Mouse (Mus musculus): ENCODE results near the gene Selplg.

The Selplg gene

GRCm38 (mm10) chr5:113853541-113853940 lies 21.1 kb upstream of the Selplg start:
- DNase-seq: no peak

- no peak for DNase-seq
Observed at GRCm38 (mm10) chr5:113852463-113852862, 20.0 kb upstream of the Selplg start.

GRCm38 (mm10) chr5:113850680-113851230 lies 18.3 kb upstream of the Selplg start:
- DNase-seq: no peak

- DNase-seq: no peak
Observed at GRCm38 (mm10) chr5:113847636-113848035, 15.2 kb upstream of the Selplg start.

- no peak for DNase-seq
Observed at GRCm38 (mm10) chr5:113846656-113847055, 14.2 kb upstream of the Selplg start.

GRCm38 (mm10) chr5:113845627-113846026 lies 13.2 kb upstream of the Selplg start:
- DNase-seq: no peak

GRCm38 (mm10) chr5:113844721-113845120 lies 12.3 kb upstream of the Selplg start:
- peak; percentile 39 to 80 for DNase-seq

- DNase-seq: no peak
Observed at GRCm38 (mm10) chr5:113844106-113844505, 11.7 kb upstream of the Selplg start.

- no peak for DNase-seq
Observed at GRCm38 (mm10) chr5:113842906-113843305, 10.5 kb upstream of the Selplg start.

GRCm38 (mm10) chr5:113842244-113842643 lies 9.8 kb upstream of the Selplg start:
- no peak for DNase-seq

- no peak for DNase-seq
Observed at GRCm38 (mm10) chr5:113841243-113842225, 9.1 kb upstream of the Selplg start.

- DNase-seq: no peak
Observed at GRCm38 (mm10) chr5:113840443-113840842, 8.0 kb upstream of the Selplg start.

- DNase-seq: no peak
Observed at GRCm38 (mm10) chr5:113836961-113837360, 4.5 kb upstream of the Selplg start.

- DNase-seq: no peak
Observed at GRCm38 (mm10) chr5:113833316-113833947, 988 bp upstream of the Selplg start.

GRCm38 (mm10) chr5:113831741-113832140 lies 703 bp downstream of the Selplg start:
- no peak for DNase-seq

GRCm38 (mm10) chr5:113830796-113831195 lies 1.6 kb downstream of the Selplg start:
- DNase-seq: no peak

GRCm38 (mm10) chr5:113830292-113830643 lies 2.2 kb downstream of the Selplg start:
- DNase-seq: peak in 1 of 2 experiments; percentile 50

- no peak for DNase-seq
Observed at GRCm38 (mm10) chr5:113829566-113830291, 2.7 kb downstream of the Selplg start.

- no peak for DNase-seq
Observed at GRCm38 (mm10) chr5:113828481-113828880, 4.0 kb downstream of the Selplg start.

GRCm38 (mm10) chr5:113827991-113828411 lies 4.4 kb downstream of the Selplg start:
- DNase-seq: no peak

GRCm38 (mm10) chr5:113826619-113827018 lies 5.8 kb downstream of the Selplg start:
- DNase-seq: no peak

- no peak for DNase-seq
Observed at GRCm38 (mm10) chr5:113825558-113825957, 6.9 kb downstream of the Selplg start.

GRCm38 (mm10) chr5:113824228-113824627 lies 8.2 kb downstream of the Selplg start:
- no peak for DNase-seq

Measured in kidney, postnatal 36 days (tissue).